Mouse (Mus musculus): Measurements from ENCODE around the gene Dglucy. TPM values are rescaled to one million over a fixed set of nuclear protein-coding genes. Genes with fewer than 3 reads are reported as not detected.
"Not testable (repeated sequence)": the region's sequence is repeated elsewhere in the genome, so short reads cannot be mapped to it uniquely, and the experiment has no call there.

Gene Dglucy
- polyA plus RNA-seq, 1 experiment from 2014 or later, result 2.8 TPM

- WGBS, result 86% methylated on average over 13 of the region's 13 CpGs
- no peak overlapping the region for H3K9ac ChIP-seq
- peaks cover 22% of the 10 kb centered on the region for H3K4me1 ChIP-seq (replicated peaks)
- H3K9me3 ChIP-seq (replicated peaks), result no peaks in the 10 kb centered on the region
- no peaks in the 10 kb centered on the region for H3K27me3 ChIP-seq (replicated peaks)
- H3K36me3 ChIP-seq, result no peaks in the 10 kb centered on the region
- no peak overlapping the region for H3K4me3 ChIP-seq
- H3K27ac ChIP-seq (ENCODE audit: poor library complexity, severe bottlenecking), result no peak overlapping the region
- no peak overlapping the region for H3K4me2 ChIP-seq
- no peak for ATAC-seq (ENCODE audit: insufficient number of reproducible peaks, low FRiP score)
These were observed 2.7 kb downstream of the Dglucy start for GRCm38 (mm10) chr12:100781428-100782120.

GRCm38 (mm10) chr12:100784152-100784551 lies 5.3 kb downstream of the Dglucy start:
- Histone ChIP-seq H3K27me3 (replicated peaks) (no peaks in the 10 kb centered on the region), H3K9me3 (replicated peaks) (no peaks in the 10 kb centered on the region), H3K4me1 (replicated peaks) (peaks cover 14% of the 10 kb centered on the region), H3K27ac (ENCODE audit: poor library complexity, severe bottlenecking) (no peak overlapping the region), H3K4me2 (no peak overlapping the region), H3K4me3 (no peak overlapping the region), H3K36me3 (no peaks in the 10 kb centered on the region), H3K9ac (no peak overlapping the region)
- ATAC-seq (ENCODE audit: insufficient number of reproducible peaks, low FRiP score), result no peak
- 65% methylated on average over 2 of the region's 2 CpGs for WGBS

- H3K4me2 ChIP-seq, result no peak overlapping the region
- H3K9ac ChIP-seq, result no peak overlapping the region
- H3K36me3 ChIP-seq, result no peaks in the 10 kb centered on the region
- peak; percentile 36; the same call in 1 of the 2 replicates for ATAC-seq (ENCODE audit: insufficient number of reproducible peaks, low FRiP score)
- H3K4me1 ChIP-seq (replicated peaks), result peaks cover 13% of the 10 kb centered on the region; the same call in 1 of the 2 replicates
- H3K9me3 ChIP-seq (replicated peaks), result no peaks in the 10 kb centered on the region
- H3K27me3 ChIP-seq (replicated peaks), result no peaks in the 10 kb centered on the region
- H3K27ac ChIP-seq (ENCODE audit: poor library complexity, severe bottlenecking), result no peak overlapping the region; the same call in 1 of the 2 replicates
- WGBS, result 12% methylated on average over 7 of the region's 7 CpGs
- H3K4me3 ChIP-seq, result no peak overlapping the region
These were observed 6.5 kb downstream of the Dglucy start for GRCm38 (mm10) chr12:100785344-100785743.

GRCm38 (mm10) chr12:100789981-100790550 lies 11.2 kb downstream of the Dglucy start:
- Histone ChIP-seq H3K27ac (ENCODE audit: poor library complexity, severe bottlenecking) (no peak overlapping the region; the same call in 1 of the 2 replicates), H3K4me2 (no peak overlapping the region), H3K4me1 (replicated peaks) (peaks cover 13% of the 10 kb centered on the region; the same call in 1 of the 2 replicates), H3K9ac (no peak overlapping the region), H3K9me3 (replicated peaks) (no peaks in the 10 kb centered on the region), H3K4me3 (no peak overlapping the region), H3K27me3 (replicated peaks) (no peaks in the 10 kb centered on the region), H3K36me3 (no peaks in the 10 kb centered on the region)
- ATAC-seq (ENCODE audit: insufficient number of reproducible peaks, low FRiP score), result no peak
- WGBS, result 24% methylated on average over 3 of the region's 3 CpGs

- H3K4me2 ChIP-seq, result no peak overlapping the region
- H3K27ac ChIP-seq (ENCODE audit: poor library complexity, severe bottlenecking), result no peak overlapping the region
- ATAC-seq (ENCODE audit: insufficient number of reproducible peaks, low FRiP score), result no peak
- 0 out of 2 replicates have a peak, but pooled peaks cover 7% of the 10 kb centered on the region for H3K4me1 ChIP-seq (replicated peaks)
- H3K9ac ChIP-seq, result no peak overlapping the region
- H3K36me3 ChIP-seq, result no peaks in the 10 kb centered on the region
- no peak overlapping the region for H3K4me3 ChIP-seq
- WGBS, result 76% methylated on average over 6 of the region's 6 CpGs
- H3K9me3 ChIP-seq (replicated peaks), result no peaks in the 10 kb centered on the region
- H3K27me3 ChIP-seq (replicated peaks), result no peaks in the 10 kb centered on the region
These were observed 12.6 kb downstream of the Dglucy start for GRCm38 (mm10) chr12:100791425-100791824.

GRCm38 (mm10) chr12:100794450-100795230 lies 15.8 kb downstream of the Dglucy start:
- no peak for ATAC-seq (ENCODE audit: insufficient number of reproducible peaks, low FRiP score)
- WGBS, result 54% methylated on average over 7 of the region's 7 CpGs

GRCm38 (mm10) chr12:100795390-100796036 lies 16.7 kb downstream of the Dglucy start:
- Histone ChIP-seq H3K4me2 (no peak overlapping the region), H3K9ac (no peak overlapping the region), H3K9me3 (replicated peaks) (no peaks in the 10 kb centered on the region), H3K27ac (ENCODE audit: poor library complexity, severe bottlenecking) (no peak overlapping the region), H3K27me3 (replicated peaks) (no peaks in the 10 kb centered on the region), H3K4me1 (replicated peaks) (no peaks in the 10 kb centered on the region), H3K4me3 (no peak overlapping the region), H3K36me3 (no peaks in the 10 kb centered on the region)
- no peak for ATAC-seq (ENCODE audit: insufficient number of reproducible peaks, low FRiP score)
- 70% methylated on average over 7 of the region's 7 CpGs for WGBS

More at GRCm38 (mm10) chr12:100794450-100795230, 15.8 kb downstream of the Dglucy start:
- Histone ChIP-seq H3K36me3 (no peaks in the 10 kb centered on the region), H3K4me1 (replicated peaks) (0 out of 2 replicates have a peak, but pooled peaks cover 6% of the 10 kb centered on the region), H3K9ac (no peak overlapping the region), H3K9me3 (replicated peaks) (no peaks in the 10 kb centered on the region), H3K4me3 (no peak overlapping the region), H3K27me3 (replicated peaks) (no peaks in the 10 kb centered on the region), H3K27ac (ENCODE audit: poor library complexity, severe bottlenecking) (no peak overlapping the region), H3K4me2 (no peak overlapping the region)

- 88% methylated on average over 19 of the region's 19 CpGs for WGBS
- not testable (repeated sequence) for H3K4me3 ChIP-seq; H3K36me3 ChIP-seq; ATAC-seq (ENCODE audit: insufficient number of reproducible peaks, low FRiP score); H3K9ac ChIP-seq; H3K27ac ChIP-seq (ENCODE audit: poor library complexity, severe bottlenecking); H3K4me1 ChIP-seq (replicated peaks); H3K27me3 ChIP-seq (replicated peaks); H3K9me3 ChIP-seq (replicated peaks); H3K4me2 ChIP-seq
These were observed 24.5 kb downstream of the Dglucy start for GRCm38 (mm10) chr12:100803391-100803790.

- Histone ChIP-seq H3K9me3 (replicated peaks) (no peaks in the 10 kb centered on the region), H3K4me2 (no peak overlapping the region), H3K36me3 (no peaks in the 10 kb centered on the region), H3K9ac (no peak overlapping the region), H3K4me3 (no peak overlapping the region), H3K27me3 (replicated peaks) (0 out of 2 replicates have a peak, but pooled peaks cover 2% of the 10 kb centered on the region), H3K27ac (ENCODE audit: poor library complexity, severe bottlenecking) (no peak overlapping the region), H3K4me1 (replicated peaks) (0 out of 2 replicates have a peak, but pooled peaks cover 4% of the 10 kb centered on the region)
- WGBS, result 72% methylated on average over 7 of the region's 7 CpGs
- ATAC-seq (ENCODE audit: insufficient number of reproducible peaks, low FRiP score), result no peak
These were observed 28.4 kb downstream of the Dglucy start for GRCm38 (mm10) chr12:100807280-100807679.

- Histone ChIP-seq H3K4me3 (no peak overlapping the region), H3K4me2 (no peak overlapping the region)
- WGBS, result 54% methylated on average over 13 of the region's 13 CpGs
These were observed 29.9 kb downstream of the Dglucy start for GRCm38 (mm10) chr12:100808609-100809280.

More at GRCm38 (mm10) chr12:100808609-100809280, 29.9 kb downstream of the Dglucy start:
- no peak for ATAC-seq (ENCODE audit: insufficient number of reproducible peaks, low FRiP score)
- Histone ChIP-seq H3K36me3 (no peaks in the 10 kb centered on the region), H3K9ac (no peak overlapping the region), H3K4me1 (replicated peaks) (0 out of 2 replicates have a peak, but pooled peaks cover 4% of the 10 kb centered on the region), H3K9me3 (replicated peaks) (no peaks in the 10 kb centered on the region), H3K27ac (ENCODE audit: poor library complexity, severe bottlenecking) (no peak overlapping the region), H3K27me3 (replicated peaks) (0 out of 2 replicates have a peak, but pooled peaks cover 2% of the 10 kb centered on the region)
